Mouse (Mus musculus) right cerebral cortex, postnatal 4 days (tissue): Measurements from ENCODE around the gene Gm4858.
"Not testable (repeated sequence)": the region's sequence is repeated elsewhere in the genome, so short reads cannot be mapped to it uniquely, and the experiment has no call there.

ENCODE experiments used
- DNase-seq: peaks from one replicate; pipeline ENCODE4 v3.0.0-alpha.2; 2022

Gene Gm4858

DNA sequence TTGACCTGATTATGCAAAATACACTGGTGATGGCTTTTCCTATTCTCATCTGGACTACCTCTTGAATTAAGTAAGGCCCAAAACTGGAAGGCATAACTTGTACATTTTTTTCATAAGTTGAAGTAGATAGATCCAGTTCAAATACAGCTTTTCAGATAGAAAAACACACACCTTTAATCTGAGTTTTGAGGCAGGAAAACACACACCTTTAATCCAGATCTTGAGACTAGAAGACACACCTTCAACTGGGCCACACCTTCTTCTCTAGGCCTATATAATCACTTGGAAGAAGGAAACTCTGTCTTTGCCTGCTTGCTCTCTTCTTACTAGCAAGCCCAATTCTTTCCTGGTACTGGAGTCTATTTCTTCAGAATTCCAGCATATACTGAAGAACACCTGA is at the start of gene Gm4858:
Gene Gm4858, plus strand, starts transcription at position 301 of the 400 bp plus-strand sequence.
- not testable (repeated sequence) for DNase-seq

DNA sequence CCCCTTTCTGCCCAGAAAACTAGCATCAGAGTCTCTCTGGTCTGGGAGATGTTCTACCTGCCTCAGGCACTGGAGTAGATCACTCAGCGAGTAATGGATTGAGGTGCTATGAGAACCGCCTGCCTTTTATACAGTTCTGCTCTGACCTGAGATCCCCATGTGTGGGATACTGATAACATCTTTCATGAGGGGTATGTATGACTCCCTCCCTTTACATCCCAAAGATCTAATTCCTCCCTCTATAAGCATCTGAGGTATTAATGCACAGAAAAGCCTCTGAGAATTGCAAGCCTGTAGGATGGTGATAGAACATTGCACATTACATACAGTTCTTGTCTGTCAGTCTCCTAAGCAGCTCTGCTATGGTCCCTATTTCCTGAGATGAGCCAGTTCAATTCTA is 49.7 kb upstream of the Gm4858 start, which contains the start of gene Lce1m:
Gene Lce1m, minus strand, starts transcription at position 101 of the 400 bp plus-strand sequence.
- no peak for DNase-seq

DNA sequence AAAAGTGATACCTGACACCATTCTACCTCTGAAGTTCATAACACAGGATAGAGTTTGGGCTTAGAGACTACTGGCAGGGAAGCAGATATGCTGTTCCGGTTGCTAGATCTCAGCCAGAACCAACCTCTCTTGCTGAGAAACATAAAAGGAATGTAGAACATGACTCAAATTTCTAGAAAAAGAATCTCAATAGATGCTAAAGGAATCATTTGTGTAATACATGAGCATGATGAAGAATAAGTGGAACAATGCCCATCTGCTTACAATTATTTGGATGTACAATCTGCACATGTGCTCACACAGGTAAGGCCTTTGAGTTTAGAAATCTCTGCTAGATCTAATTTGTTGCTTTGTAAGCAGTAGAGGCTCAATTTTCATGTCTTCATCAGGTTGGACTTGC is 47.5 kb upstream of the Gm4858 start:
- DNase-seq, result no peak

DNA sequence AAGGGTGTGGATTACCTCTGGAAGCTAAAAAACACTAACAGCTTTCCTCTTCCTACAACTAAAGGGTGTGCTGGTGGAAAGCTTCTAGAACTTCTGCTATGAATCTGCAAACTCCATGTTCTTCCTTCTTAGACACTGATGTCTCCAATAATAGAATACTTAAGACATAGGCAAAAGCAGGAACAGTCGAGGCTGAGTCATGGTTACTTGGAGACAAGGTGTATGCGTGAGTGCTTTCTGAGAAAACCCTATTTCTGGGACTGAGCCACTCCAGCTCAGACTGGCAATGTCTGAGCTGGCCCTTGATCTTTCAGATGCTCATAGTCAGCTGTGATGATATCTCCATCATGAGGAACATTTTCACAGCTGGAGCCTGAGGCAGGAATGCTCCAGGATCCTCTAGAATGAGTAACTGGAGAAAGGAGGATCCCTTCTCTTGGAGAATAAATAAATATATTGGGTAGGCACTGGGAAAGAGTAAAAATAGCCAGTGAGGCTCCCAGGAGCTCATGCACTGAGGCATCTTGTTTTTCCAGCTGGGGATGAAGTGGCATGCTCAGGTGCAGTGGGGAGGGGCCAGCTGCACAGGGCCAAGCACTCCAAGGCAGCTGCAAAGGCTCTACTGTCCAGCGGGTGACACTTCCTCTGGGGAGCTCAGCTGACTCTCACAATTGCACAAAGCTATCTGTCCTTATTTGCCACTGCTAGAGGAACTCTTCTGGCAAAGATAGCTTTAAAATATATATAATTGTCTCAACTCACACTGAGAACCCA is 45.0 kb upstream of the Gm4858 start:
- DNase-seq, result no peak

DNA sequence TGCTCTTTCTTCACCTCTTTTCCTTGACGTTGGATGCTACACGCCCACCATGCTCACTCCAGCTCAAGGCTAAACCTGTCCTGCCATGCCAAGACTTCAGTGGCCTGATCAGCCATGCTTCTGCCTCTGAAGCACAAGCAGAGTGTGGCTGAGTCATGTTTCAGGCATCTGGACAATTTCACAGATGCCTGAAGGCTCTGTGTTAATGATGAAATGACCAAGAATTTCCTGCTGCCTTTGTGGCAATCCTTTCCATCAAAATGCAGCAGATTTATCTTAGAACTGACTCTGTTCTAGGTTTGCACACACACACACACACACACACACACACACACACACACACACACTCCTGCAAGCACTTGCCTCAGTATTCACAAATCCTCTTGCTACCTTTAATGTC is 43.1 kb upstream of the Gm4858 start:
- DNase-seq, result no peak

DNA sequence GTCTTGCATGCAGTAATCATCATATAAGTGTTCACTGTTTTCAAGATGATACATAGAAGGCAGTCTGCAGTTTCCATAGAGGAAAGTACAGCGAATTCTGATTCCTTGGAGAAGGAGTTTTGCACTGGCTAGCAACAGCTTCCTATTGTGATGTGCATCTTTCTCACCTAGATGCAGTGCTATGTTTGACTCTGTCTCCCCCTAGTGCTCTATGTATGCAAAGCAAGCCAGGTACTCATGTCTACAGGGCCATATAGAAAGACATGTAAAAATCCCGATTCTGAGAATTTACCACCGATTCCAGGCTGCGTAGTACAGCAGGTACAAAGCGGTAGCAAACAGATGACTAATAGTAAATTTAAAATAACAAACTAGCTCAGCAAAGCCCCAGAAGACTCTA is 37.2 kb upstream of the Gm4858 start:
- DNase-seq, result peak; percentile 9

DNA sequence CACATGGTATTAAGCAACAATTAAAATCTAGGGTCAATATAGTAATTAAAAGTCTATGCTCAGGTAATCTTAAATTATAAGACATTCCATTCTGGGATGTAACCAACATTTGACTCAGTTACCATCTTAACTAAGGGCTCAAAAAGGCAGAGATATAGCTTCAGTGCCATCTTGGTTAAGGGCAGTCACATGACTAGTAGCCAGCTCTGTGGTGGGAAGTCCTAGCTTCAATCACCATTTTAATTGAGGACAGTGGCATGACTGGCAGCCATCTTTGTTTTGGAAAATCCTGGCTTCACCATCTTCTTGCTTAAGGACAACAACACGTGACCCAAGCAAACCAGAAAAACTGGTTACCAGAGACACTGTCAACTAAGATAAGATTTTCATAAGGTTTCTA is 18.4 kb upstream of the Gm4858 start:
- no peak for DNase-seq

DNA sequence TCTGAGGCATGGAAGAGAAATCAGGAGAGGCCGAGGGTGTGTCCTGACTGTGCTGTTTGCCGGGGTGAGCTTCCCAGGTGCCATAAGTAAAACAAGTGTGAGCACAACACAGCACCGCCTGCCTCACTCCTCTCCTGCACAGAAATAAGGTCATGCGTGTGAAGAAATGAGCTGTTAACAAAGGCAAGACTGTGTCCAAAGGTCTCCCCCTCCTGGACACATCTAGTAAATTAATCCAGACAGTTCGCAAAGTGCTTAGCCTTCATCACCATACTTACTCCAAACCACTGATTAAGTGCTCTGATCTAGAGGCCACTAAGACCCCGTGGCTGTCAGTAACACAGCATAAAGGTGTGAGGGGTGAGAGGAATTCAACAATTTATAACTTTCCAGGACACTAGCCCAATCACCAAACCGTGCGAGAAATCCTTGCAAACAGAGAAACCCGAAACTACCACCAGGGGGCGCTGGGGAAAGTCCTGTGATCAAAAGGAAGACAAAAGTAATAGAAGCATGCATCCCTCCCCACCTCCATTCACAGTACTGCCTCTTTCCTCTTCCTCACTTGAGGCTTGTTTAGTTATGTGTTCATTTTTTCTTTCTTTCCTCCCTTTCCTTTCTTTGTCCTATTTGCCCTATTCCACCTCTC is 15.7 kb upstream of the Gm4858 start:
- DNase-seq, result peak; percentile 27

DNA sequence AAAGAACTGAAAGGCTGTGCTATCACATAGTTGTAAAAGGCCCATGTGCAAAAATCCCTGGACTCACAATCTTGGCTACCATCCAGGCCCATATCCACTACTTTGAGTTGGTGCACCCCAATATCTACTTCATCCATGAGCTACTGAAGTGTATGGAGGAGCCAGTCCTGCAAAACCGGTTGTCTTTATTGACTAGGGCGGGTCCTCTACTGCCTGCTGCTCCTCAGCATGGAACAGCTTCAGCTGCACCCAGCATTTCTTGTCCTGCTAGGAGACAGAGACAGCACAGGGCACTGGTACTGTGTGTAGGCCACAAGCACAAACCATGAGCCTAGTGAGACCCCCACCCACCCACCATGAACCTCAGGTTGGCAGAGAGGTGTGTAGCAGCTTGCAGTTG is 18.0 kb downstream of the Gm4858 start:
- DNase-seq, result no peak

DNA sequence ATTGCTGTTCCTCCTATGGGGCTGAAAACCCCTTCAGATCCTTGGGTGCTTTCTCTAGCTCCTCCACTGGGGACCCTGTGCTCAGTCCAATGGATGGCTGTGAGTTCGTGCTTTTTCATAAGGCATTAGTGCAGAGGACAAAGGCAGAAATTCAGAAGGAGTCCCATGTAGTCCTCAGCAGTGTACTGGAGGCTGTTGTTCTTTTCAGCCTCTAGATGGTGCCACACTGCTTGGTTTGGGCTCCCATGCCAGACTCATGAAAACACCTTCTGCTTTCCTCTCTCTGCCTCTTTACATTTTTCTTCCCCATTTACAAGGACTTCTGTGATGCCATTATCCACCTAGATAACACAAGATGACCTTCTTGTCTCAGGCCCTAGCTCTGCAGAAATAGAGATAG is 25.0 kb downstream of the Gm4858 start:
- DNase-seq, result not testable (repeated sequence)

DNA sequence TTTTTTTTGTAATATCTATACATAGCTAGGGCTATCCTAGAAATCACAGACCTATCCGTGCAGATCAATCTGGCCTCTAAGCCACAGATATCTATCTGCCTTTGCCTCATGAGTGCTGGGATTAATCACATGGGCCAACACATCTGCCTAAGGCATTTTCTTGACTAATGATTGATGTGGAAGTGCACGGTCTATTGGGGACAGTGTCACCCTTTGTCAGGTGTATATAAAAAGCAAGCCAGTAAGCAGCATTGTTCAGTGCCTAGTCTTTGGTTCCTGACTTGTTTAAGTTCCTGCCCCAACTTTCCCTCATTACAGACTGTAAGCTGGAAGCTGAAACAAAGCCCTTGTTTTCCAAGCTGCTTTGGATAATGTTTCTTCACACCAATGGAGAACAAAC is 27.8 kb downstream of the Gm4858 start:
- no peak for DNase-seq

DNA sequence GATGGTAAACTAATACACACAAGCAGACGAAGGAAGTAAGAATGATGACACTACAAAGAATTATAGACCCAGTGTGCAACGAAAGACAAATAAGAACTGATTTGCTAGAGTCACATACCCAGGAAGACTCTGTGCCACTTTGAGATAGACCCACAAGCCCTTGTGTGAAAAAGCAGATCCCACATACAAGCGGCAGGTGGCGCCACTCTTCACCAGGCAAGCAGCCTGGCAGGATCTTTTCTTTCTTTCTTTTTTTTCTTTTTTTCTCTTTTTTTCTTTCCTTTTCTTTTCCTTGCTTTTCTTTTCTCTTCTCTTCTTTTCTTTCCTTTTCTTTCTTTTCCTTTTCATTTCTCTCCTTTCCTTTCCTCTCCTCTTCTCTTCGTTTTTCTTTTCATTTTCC is 43.0 kb downstream of the Gm4858 start:
- no peak for DNase-seq

DNA sequence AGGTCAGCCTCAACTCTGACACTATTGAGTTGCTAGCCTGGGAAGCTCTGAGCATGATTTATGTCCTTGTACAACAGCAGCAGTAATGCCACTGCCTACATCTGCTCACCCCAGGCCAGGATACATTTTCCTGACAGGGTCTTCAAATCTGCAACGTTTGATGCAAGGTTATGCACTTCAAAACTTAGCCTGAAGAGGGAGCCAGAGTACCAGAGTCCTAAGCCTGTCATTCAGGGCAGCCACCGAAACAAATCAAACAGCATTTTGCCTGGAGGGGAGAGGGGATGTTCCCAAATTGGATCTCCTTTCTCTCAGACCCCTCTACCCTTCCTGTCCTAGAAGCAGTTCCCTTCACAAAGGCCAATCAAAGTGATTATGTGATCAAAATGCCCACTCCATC is 45.9 kb downstream of the Gm4858 start:
- peak; percentile 17 for DNase-seq

DNA sequence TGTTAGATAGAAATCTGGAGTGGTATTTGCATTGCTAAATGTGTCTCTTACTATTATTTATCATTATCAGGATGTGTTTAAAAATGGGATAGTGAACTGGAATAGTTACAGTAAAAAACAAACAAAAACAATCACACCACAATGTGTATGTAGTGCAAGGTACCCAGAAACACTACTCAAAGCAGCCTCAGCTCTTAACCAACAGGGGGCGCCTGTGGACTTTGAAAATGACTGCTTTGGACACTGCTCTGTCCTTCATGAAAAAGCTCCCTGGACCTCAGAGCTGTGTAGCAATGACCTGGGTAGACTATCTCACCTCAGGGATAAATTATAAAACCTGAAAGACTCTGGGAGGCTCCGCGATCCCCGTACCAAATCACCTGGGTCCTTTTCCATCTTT is 50.5 kb downstream of the Gm4858 start:
- no peak for DNase-seq
